Mouse (Mus musculus) hindbrain, embryonic 15.5 days (tissue): ENCODE data around the gene Zbtb8a. TPM values are rescaled to one million over a fixed set of nuclear protein-coding genes. Genes with fewer than 3 reads are reported as not detected.

ENCODE experiments used
- ATAC-seq: fragments of 200-750 bp; cut with Nextera tagmentation; 2 replicates; pipeline ENCODE4 v1.8.0; 2017; ENCODE audit warnings: low read depth, moderate number of reproducible peaks, moderate TSS enrichment; ENCODE audit not compliant: low FRiP score
- H3K27ac ChIP-seq: fragments of 300-500 bp; sonication (generic); replicated peaks from 2 replicates; pipeline ENCODE4 v1.5.1; 2015; ENCODE audit warnings: mild to moderate bottlenecking, inconsistent platforms
- H3K27me3 ChIP-seq: fragments of 300-500 bp; sonication (generic); 2 replicates; pipeline ENCODE4 v1.6.1; 2015; ENCODE audit warnings: control low read depth, inconsistent platforms
- H3K36me3 ChIP-seq: fragments of 300-500 bp; sonication (generic); 2 replicates; pipeline ENCODE4 v1.6.1; 2015; ENCODE audit warnings: control low read depth, inconsistent platforms
- H3K4me1 ChIP-seq: fragments of 300-500 bp; sonication (generic); replicated peaks from 2 replicates; pipeline ENCODE4 v1.6.1; 2015; ENCODE audit warnings: control low read depth, inconsistent platforms
- H3K4me2 ChIP-seq: fragments of 300-500 bp; sonication (generic); 2 replicates; pipeline ENCODE4 v1.6.1; 2015; ENCODE audit warnings: moderate library complexity, mild to moderate bottlenecking, inconsistent platforms
- H3K4me3 ChIP-seq: fragments of 300-500 bp; sonication (generic); 2 replicates; pipeline ENCODE4 v1.5.1; 2015; ENCODE audit warnings: mild to moderate bottlenecking, inconsistent platforms
- H3K9ac ChIP-seq: fragments of 300-500 bp; sonication (generic); 2 replicates; pipeline ENCODE4 v1.6.1; 2015; ENCODE audit warnings: inconsistent platforms
- H3K9me3 ChIP-seq: fragments of 300-500 bp; sonication (generic); 2 replicates; pipeline ENCODE4 v1.6.1; 2016; ENCODE audit warnings: control low read depth, inconsistent platforms
- WGBS: fragments of 180-500 bp; shearing (Covaris S2); methylation state at CpG from one replicate; pipeline ENCODE4 v1.1.7; 2015; 5-methylcytosine and 5-hydroxymethylcytosine counted together
- polyA plus RNA-seq: library from polyadenylated mRNA; unstranded; fragments of >200 nt; fragmentation: Nextera tagmentation; extraction: Ambion mirVana; gene quantifications from 2 replicates; pipeline ENCODE4 v1.2.1, GENCODE M21; 2015

Zbtb8a gene
- polyA plus RNA-seq, 1 experiment from 2014 or later = 21.2 TPM

DNA sequence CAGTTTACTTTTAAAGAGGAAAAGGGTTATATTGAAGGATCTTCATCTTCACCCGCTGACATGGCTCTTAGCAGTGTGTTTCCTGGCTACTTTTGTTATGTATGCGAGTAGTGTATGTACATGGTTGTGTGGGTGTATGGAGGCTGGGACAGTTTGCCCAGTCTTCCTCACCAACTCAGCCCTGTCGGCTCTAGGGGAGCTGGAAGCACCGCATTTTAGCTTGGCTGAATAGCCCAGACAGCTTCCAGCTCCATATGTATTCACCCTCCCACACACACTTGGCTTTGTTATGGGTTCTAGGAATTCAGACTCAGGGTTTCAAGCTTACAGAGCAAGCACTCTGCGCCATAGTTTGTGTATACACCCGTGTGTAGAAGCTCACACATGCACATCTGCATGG lies 26.8 kb downstream of the Zbtb8a start:
- H3K27me3 ChIP-seq = no peaks in the 10 kb centered on the region
- no peak overlapping the region for H3K4me2 ChIP-seq
- peaks cover 31% of the 10 kb centered on the region for H3K36me3 ChIP-seq
- H3K9me3 ChIP-seq = no peaks in the 10 kb centered on the region
- no peak overlapping the region for H3K9ac ChIP-seq
- 77% methylated on average over 6 of the region's 6 CpGs for WGBS
- H3K4me3 ChIP-seq = no peak overlapping the region
- no peaks in the 10 kb centered on the region for H3K4me1 ChIP-seq
- ATAC-seq = no peak
- no peak overlapping the region for H3K27ac ChIP-seq

DNA sequence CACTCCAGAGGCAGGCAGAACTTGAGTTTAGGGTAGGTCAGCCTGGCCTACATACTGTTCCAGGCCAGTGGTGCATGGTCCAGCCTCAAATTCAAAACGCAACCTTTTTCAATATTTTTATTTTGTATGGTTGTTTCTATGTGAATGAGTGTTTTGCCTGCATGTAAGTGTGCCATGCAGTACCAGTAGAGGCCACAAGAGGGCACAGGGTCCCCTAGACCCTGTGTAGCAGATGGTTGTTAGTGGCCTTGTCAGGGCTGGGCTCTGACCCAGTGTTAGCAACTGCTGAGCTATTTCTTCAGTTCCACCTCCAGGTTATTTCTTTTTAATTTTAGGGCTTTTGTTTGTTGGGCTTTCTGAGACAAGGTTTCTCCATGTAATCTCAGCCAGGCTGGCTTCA lies 27.3 kb downstream of the Zbtb8a start:
- H3K27ac ChIP-seq = no peak overlapping the region
- 9% methylated on average over 1 of the region's 1 CpGs for WGBS
- no peaks in the 10 kb centered on the region for H3K27me3 ChIP-seq
- no peak overlapping the region for H3K4me2 ChIP-seq
- no peak overlapping the region for H3K4me3 ChIP-seq
- H3K9ac ChIP-seq = no peak overlapping the region
- H3K36me3 ChIP-seq = peaks cover 30% of the 10 kb centered on the region
- ATAC-seq = peak; percentile 79
- H3K4me1 ChIP-seq = no peaks in the 10 kb centered on the region
- H3K9me3 ChIP-seq = no peaks in the 10 kb centered on the region

GRCm38 (mm10) chr4:129346481-129347154 lies 31.3 kb downstream of the Zbtb8a start:
- Histone ChIP-seq H3K4me2 (no peak overlapping the region), H3K9ac (no peak overlapping the region), H3K27me3 (no peaks in the 10 kb centered on the region), H3K36me3 (peaks cover 28% of the 10 kb centered on the region), H3K27ac (no peak overlapping the region), H3K4me1 (no peaks in the 10 kb centered on the region), H3K9me3 (no peaks in the 10 kb centered on the region), H3K4me3 (no peak overlapping the region)
- ATAC-seq = no peak
- 89% methylated on average over 15 of the region's 15 CpGs for WGBS

GRCm38 (mm10) chr4:129342705-129343104 lies 35.2 kb downstream of the Zbtb8a start:
- 0 out of 2 replicates have a peak, but pooled peaks cover under 1% of the 10 kb centered on the region for H3K4me1 ChIP-seq
- H3K27ac ChIP-seq = no peak overlapping the region
- H3K4me2 ChIP-seq = no peak overlapping the region
- no peak overlapping the region for H3K9ac ChIP-seq
- ATAC-seq = no peak
- no peak overlapping the region for H3K4me3 ChIP-seq
- H3K9me3 ChIP-seq = no peaks in the 10 kb centered on the region
- H3K27me3 ChIP-seq = no peaks in the 10 kb centered on the region
- WGBS = 92% methylated on average over 2 of the region's 2 CpGs
- peaks cover 25% of the 10 kb centered on the region for H3K36me3 ChIP-seq

DNA sequence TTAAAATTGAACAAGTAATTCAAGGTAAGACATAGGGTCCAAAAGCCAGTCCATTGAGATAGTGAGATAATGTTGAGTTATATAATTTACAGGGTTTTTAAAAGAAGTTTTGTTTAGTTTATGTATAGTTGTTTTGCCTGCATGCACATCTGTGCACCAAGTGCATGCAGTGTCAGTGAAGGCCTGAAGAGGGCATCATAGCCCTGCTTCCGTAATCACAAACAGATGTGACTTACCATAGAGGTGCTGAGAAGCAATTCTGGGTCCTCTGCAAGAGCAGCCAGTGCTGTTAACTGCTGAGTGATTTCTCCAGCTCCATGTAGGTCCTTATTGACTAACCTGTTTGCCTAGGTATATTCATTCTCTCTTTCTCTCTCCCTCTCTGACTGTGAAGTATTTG lies 36.0 kb downstream of the Zbtb8a start:
- no peak overlapping the region for H3K4me3 ChIP-seq
- no peak for ATAC-seq
- H3K36me3 ChIP-seq = peaks cover 24% of the 10 kb centered on the region
- no peak overlapping the region for H3K27ac ChIP-seq
- no peak overlapping the region for H3K9ac ChIP-seq
- H3K4me1 ChIP-seq = peaks cover 8% of the 10 kb centered on the region; the same call in 1 of the 2 replicates
- H3K9me3 ChIP-seq = no peaks in the 10 kb centered on the region
- no peaks in the 10 kb centered on the region for H3K27me3 ChIP-seq
- H3K4me2 ChIP-seq = no peak overlapping the region
- WGBS = 77% methylated on average over 1 of the region's 1 CpGs

GRCm38 (mm10) chr4:129339743-129340142 lies 38.2 kb downstream of the Zbtb8a start:
- no peaks in the 10 kb centered on the region for H3K9me3 ChIP-seq
- no peak overlapping the region for H3K4me3 ChIP-seq
- H3K4me1 ChIP-seq = peaks cover 16% of the 10 kb centered on the region
- H3K27ac ChIP-seq = no peak overlapping the region
- H3K36me3 ChIP-seq = peaks cover 21% of the 10 kb centered on the region
- no peaks in the 10 kb centered on the region for H3K27me3 ChIP-seq
- H3K4me2 ChIP-seq = no peak overlapping the region
- no peak overlapping the region for H3K9ac ChIP-seq
- no peak for ATAC-seq
- 97% methylated on average over 3 of the region's 3 CpGs for WGBS

GRCm38 (mm10) chr4:129336291-129336690 lies 41.6 kb downstream of the Zbtb8a start:
- no peaks in the 10 kb centered on the region for H3K9me3 ChIP-seq
- H3K36me3 ChIP-seq = peaks cover 8% of the 10 kb centered on the region; the same call in 1 of the 2 replicates
- H3K27me3 ChIP-seq = no peaks in the 10 kb centered on the region
- H3K4me1 ChIP-seq = peaks cover 43% of the 10 kb centered on the region
- H3K4me3 ChIP-seq = peak overlapping the region; percentile 100
- H3K9ac ChIP-seq = peak overlapping the region; percentile 65
- H3K4me2 ChIP-seq = peak overlapping the region; percentile 93
- ATAC-seq = no peak
- 51% methylated on average over 14 of the region's 14 CpGs for WGBS
- peak overlapping the region; percentile 99 for H3K27ac ChIP-seq

- Histone ChIP-seq H3K4me3 (peak within 1 kb of the TSS; percentile 100), H3K9me3 (no peaks in the 10 kb centered on the region), H3K27ac (peak within 1 kb of the TSS; percentile 99), H3K4me1 (peaks cover 48% of the 10 kb centered on the region), H3K9ac (peak within 1 kb of the TSS; percentile 98), H3K36me3 (peaks cover 10% of the 10 kb centered on the region; the same call in 1 of the 2 replicates), H3K27me3 (no peaks in the 10 kb centered on the region), H3K4me2 (peak within 1 kb of the TSS; percentile 93)
- ATAC-seq = peak; percentile 99
- under 1% methylated on average over 73 of the region's 73 CpGs for whole genome bisulfite sequencing
These were observed 42.5 kb downstream of the Zbtb8a start, which contains the start of the genes Rbbp4 and Zbtb8os for GRCm38 (mm10) chr4:129335216-129336074. Gene Rbbp4, minus strand, starts transcription at chr4:129335370. Gene Zbtb8os, plus strand, starts transcription at chr4:129335695.

DNA sequence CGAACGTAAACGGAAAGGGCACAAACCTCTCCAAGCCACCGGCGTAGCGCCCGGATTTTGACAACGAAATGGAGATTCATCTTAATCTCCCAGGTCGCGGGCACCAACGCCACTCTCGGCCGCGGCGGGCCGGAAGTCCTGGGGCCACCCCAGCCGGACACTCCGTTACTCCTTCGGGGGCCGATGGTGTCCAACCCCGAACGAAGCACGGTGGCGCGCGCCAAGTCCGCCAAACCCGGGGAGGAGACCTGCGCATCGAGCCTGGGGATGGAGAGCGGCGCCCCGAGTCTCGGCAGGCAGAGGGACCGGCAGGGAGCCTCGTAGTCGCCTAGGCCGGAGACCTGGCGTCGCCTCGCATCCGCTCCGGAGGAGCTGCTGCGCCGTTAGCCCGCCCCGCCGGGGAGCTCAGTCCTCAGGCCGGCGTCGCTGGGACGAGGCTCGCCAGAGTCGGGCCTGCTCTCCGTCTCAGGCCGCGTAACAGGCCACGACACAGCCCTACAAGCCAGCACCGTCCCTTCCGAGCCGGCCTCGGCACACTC lies 43.2 kb downstream of the Zbtb8a start:
- Histone ChIP-seq H3K9ac (peak overlapping the region; percentile 98), H3K27ac (peak overlapping the region; percentile 99), H3K4me1 (peaks cover 48% of the 10 kb centered on the region), H3K4me3 (peak overlapping the region; percentile 100), H3K27me3 (no peaks in the 10 kb centered on the region), H3K4me2 (peak overlapping the region; percentile 73), H3K36me3 (peaks cover 10% of the 10 kb centered on the region; the same call in 1 of the 2 replicates), H3K9me3 (no peaks in the 10 kb centered on the region)
- no peak for ATAC-seq
- under 1% methylated on average over 62 of the region's 62 CpGs for WGBS

DNA sequence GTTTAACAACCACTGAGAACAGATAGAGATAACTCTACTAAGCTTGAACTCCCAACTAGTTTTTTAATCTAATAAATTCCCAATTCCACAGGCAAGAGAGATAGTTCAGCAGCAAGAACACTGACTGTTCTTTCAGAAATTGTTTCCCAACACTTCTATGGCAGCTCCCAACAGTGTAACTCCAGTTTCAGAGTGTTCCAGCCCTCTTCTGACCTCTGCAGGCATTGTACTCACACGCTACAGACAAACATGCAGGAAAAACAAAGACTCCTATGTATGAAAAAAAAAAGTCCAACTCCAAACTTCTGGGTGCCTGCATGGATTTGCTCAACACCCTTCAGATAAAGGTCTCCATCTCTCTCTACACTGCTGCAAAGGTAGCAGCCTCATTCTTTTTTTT lies 45.1 kb downstream of the Zbtb8a start:
- Histone ChIP-seq H3K4me2 (peak overlapping the region; percentile 73), H3K9ac (peak overlapping the region; percentile 19; the same call in 1 of the 2 replicates), H3K36me3 (peaks cover 17% of the 10 kb centered on the region), H3K9me3 (no peaks in the 10 kb centered on the region), H3K27ac (no peak overlapping the region), H3K4me3 (0 out of 2 replicates have a peak overlapping the region, but pooled peaks have one; percentile 100), H3K4me1 (peaks cover 48% of the 10 kb centered on the region), H3K27me3 (no peaks in the 10 kb centered on the region)
- whole genome bisulfite sequencing = 41% methylated on average over 1 of the region's 1 CpGs
- no peak for ATAC-seq

DNA sequence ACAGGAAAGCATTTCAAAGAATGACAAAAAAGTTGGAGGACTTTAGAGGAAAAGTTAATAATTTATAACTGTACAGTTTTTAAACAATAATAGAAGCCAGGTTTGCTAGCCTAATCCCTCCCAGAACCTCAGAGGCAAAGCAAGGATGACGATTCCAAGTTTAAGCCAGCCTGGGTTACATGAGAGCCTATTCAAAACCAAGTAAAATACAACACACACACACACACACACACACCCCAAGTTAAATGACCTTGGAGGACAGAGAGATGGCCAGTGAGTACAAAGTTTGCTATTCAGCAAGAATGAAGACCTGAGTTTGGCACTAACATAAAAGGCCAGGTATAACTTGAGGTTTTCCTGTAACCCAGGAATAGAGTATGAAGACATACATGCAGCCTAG lies 51.7 kb downstream of the Zbtb8a start:
- H3K9me3 ChIP-seq = no peaks in the 10 kb centered on the region
- no peak overlapping the region for H3K27ac ChIP-seq
- peaks cover 43% of the 10 kb centered on the region for H3K36me3 ChIP-seq
- H3K4me3 ChIP-seq = no peak overlapping the region
- no peaks in the 10 kb centered on the region for H3K27me3 ChIP-seq
- H3K4me2 ChIP-seq = no peak overlapping the region
- H3K4me1 ChIP-seq = peaks cover 4% of the 10 kb centered on the region
- no peak overlapping the region for H3K9ac ChIP-seq
- 87% methylated on average over 1 of the region's 1 CpGs for WGBS
- no peak for ATAC-seq

DNA sequence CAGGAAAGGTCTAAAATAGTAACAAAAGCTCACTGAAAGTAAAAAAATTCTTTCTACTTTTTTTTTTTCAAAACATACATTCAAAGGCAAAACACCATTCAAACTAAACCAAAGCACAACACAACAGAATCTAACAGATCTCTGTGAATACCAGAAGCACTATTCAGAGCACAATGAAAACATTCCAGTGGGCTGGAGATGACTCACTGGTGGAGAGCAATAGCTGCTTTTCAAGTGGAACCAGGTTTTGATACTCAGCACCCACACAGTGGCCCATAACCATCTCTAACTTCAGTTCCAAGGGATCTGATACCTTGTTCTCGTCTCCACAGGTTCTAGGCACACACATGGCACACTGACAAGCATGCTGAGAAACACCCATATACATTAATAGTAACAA lies 53.2 kb downstream of the Zbtb8a start:
- Histone ChIP-seq H3K9ac (no peak overlapping the region), H3K4me1 (no peaks in the 10 kb centered on the region), H3K4me2 (no peak overlapping the region), H3K27ac (no peak overlapping the region), H3K36me3 (peaks cover 54% of the 10 kb centered on the region), H3K4me3 (no peak overlapping the region), H3K27me3 (no peaks in the 10 kb centered on the region), H3K9me3 (no peaks in the 10 kb centered on the region)
- 85% methylated on average over 1 of the region's 1 CpGs for WGBS
- no peak for ATAC-seq
